8 mouse cellular contexts compared by ENCODE assay signal in genomic region chr10:22140665-22141280, GRCm38 (mm10). TPM values are rescaled to one million over a fixed set of nuclear protein-coding genes. Genes with fewer than 3 reads are reported as not detected.
DNase-seq lines count a peak whose midpoint lies in the region; ATAC-seq and TF ChIP-seq lines count a peak whose summit lies in the region.

No protein-coding gene starts in this region.

- 2% methylated on average over 19 of the region's 19 CpGs for WGBS in forebrain, postnatal 0 days

- H3K27me3 ChIP-seq in forebrain, postnatal 0 days (ENCODE audit: insufficient read depth, low read length) = no peaks in the 10 kb centered on the region

- no peak overlapping the region for H3K27ac ChIP-seq in forebrain, postnatal 0 days (ENCODE audit: low read depth, low read length)

- no peaks in the 10 kb centered on the region for H3K9me3 ChIP-seq in forebrain, postnatal 0 days (ENCODE audit: low read length)

- peak overlapping the region; percentile 48 for H3K9ac ChIP-seq in forebrain, postnatal 0 days

- H3K4me1 ChIP-seq in forebrain, postnatal 0 days (ENCODE audit: insufficient read depth) = no peaks in the 10 kb centered on the region

- peak overlapping the region; percentile 68 for H3K4me2 ChIP-seq in forebrain, postnatal 0 days (ENCODE audit: low read depth)

- peak; percentile 74 for TF ChIP-seq CTCF in forebrain, postnatal 0 days (IDR thresholded peaks at IDR 0.05; ENCODE audit: low read depth)

- peak; percentile 82 for ATAC-seq in forebrain, postnatal 0 days

- peak; percentile 62 for DNase-seq in ES-CJ7 (ENCODE audit: low read depth, low spot score)
- DNase-seq in cerebellum, adult 11-12 months = peak; percentile 17
- peak; percentile 75 for DNase-seq in forebrain, postnatal 0 days
- peak; percentile 88 for DNase-seq in heart, postnatal 4 days
- DNase-seq in layer of hippocampus, postnatal 10 days (ENCODE audit: low spot score in 2 of 2) = peak; percentile 78 to 81
- peak; percentile 89 for DNase-seq in lung, postnatal 10 days
- DNase-seq in retina, embryonic 14.5 days (ENCODE audit: low spot score) = peak; percentile 92
- peak; percentile 79 for DNase-seq in yolk sac, embryonic 10.5 days (ENCODE audit: low spot score)

- H3K36me3 ChIP-seq in forebrain, postnatal 0 days (ENCODE audit: insufficient read depth) = no peaks in the 10 kb centered on the region

- H3K4me3 ChIP-seq in forebrain, postnatal 0 days (ENCODE audit: low read depth, low read length) = peak overlapping the region; percentile 35

RNA-seq across cellular contexts. Expression of gene E030030I06Rik, which starts 8.3 kb away (rescaled TPM):
- total RNA-seq in forebrain, postnatal 0 days (2014; rRNA removed) = not detected in 2 replicates
- polyA plus RNA-seq in forebrain, postnatal 0 days (2015; fragmentation: Nextera tagmentation; extraction: Ambion mirVana) = 1.5 and 1.7 TPM in 2 replicates
- total RNA-seq in heart, postnatal 4 days (2021) = 1 to 10 TPM; 2.0 to 2.9 TPM
- 1 to 10 TPM; 1.2 to 1.9 TPM for total RNA-seq in layer of hippocampus, postnatal 10 days (2021)

RNA-seq across cellular contexts. Expression of gene Raet1e, which starts 17.6 kb away (rescaled TPM):
- 0.85 TPM in 1 of 2 replicates, not detected in the other for total RNA-seq in forebrain, postnatal 0 days (2014; rRNA removed)
- polyA plus RNA-seq in forebrain, postnatal 0 days (2015; fragmentation: Nextera tagmentation; extraction: Ambion mirVana) = 0.16 and 0.52 TPM in 2 replicates
- total RNA-seq in heart, postnatal 4 days (2021) = 1 to 10 TPM in 1 of 2 experiments, under 1 TPM in 1; 0.81 to 1.1 TPM
- not detected for total RNA-seq in layer of hippocampus, postnatal 10 days (2021)

RNA-seq across cellular contexts. Expression of gene H60b, which starts 17.6 kb away (rescaled TPM):
- 0.92 and 1.0 TPM in 2 replicates for total RNA-seq in forebrain, postnatal 0 days (2014; rRNA removed)
- polyA plus RNA-seq in forebrain, postnatal 0 days (2015; fragmentation: Nextera tagmentation; extraction: Ambion mirVana) = 0.15 TPM in 1 of 2 replicates, not detected in the other
- total RNA-seq in heart, postnatal 4 days (2021) = not detected
- not detected for total RNA-seq in layer of hippocampus, postnatal 10 days (2021)

Comparison
In these comparisons a context has a peak if more than half of its experiments do, and no peak if none do; other contexts are left out.
1. DNase-seq: peak in every context shown above with its lines; median percentile 92 in retina, embryonic 14.5 days; 89 in lung, postnatal 10 days; 88 in heart, postnatal 4 days; 80 in layer of hippocampus, postnatal 10 days; 79 in yolk sac, embryonic 10.5 days; 75 in forebrain, postnatal 0 days; 62 in ES-CJ7; 17 in cerebellum, adult 11-12 months.